Mouse (Mus musculus) olfactory bulb, adult 2 months (tissue): ENCODE measurements around the gene Gsdma3.

Experiments used
- CTCF ChIP-seq: fragments of 200-500 bp; IDR thresholded peaks from 2 replicates; pipeline ENCODE4 v1.5.1; 2012; ENCODE audit warnings: low read depth, mild to moderate bottlenecking, low read length, moderate library complexity; ENCODE audit not compliant: insufficient read depth
- POLR2A ChIP-seq: fragments of 200-500 bp; IDR thresholded peaks from 2 replicates; pipeline ENCODE4 v1.6.1; 2012; ENCODE audit warnings: mild to moderate bottlenecking, low read depth, low read length, moderate library complexity; ENCODE audit not compliant: insufficient read depth

GRCm38 (mm10) chr11:98595473-98595872 lies 30.7 kb upstream of the Gsdma3 start:
- TF ChIP-seq POLR2A (no peak), CTCF (no peak)
